26 mouse cellular contexts compared by ENCODE assay signal in genomic region chr19:28649489-28649888, GRCm38 (mm10). TPM values are rescaled to one million over a fixed set of nuclear protein-coding genes. Genes with fewer than 3 reads are reported as not detected.
DNase-seq lines count a peak whose midpoint lies in the region; ATAC-seq lines count a peak whose summit lies in the region.
"Had no signal": no experiment of that assay in that cellular context is flagged by ENCODE, and none has a peak within 500 bp of the region (broad histone marks: within the 10 kb centered on the region; RNA-seq: fewer than 3 reads in every experiment).

No protein-coding gene starts in this region.

- peak; percentile 15 for DNase-seq in testis, postnatal 10 days (ENCODE audit: low spot score)
- no peak for DNase-seq in testis, postnatal 14 days (ENCODE audit: low spot score)
- DNase-seq in kidney, adult 18-20 months, result peak; percentile 32
- DNase-seq in spleen, adult 12 weeks (ENCODE audit: low spot score), result no peak
- no peak for DNase-seq in ovary, adult 18-20 months (ENCODE audit: low spot score)
- DNase-seq: adrenal gland, postnatal 25 days; cerebellum, adult 11-12 months; cerebellum, adult 9-11 months; gastrocnemius, postnatal 10 days; heart, postnatal 14 days; liver, embryonic 13.5 days; lung, adult 18-20 months; right cerebral cortex, adult 18-20 months; thymus, postnatal 4 days had no signal

- H3K4me2 ChIP-seq in kidney, embryonic 16.5 days (replicated peaks; ENCODE audit: low read depth, low read length), result no peak overlapping the region
- H3K4me2 ChIP-seq in hindbrain, embryonic 13.5 days, result no peak overlapping the region
- H3K4me2 ChIP-seq: embryonic facial prominence, embryonic 13.5 days; limb, embryonic 15.5 days; liver, embryonic 13.5 days; midbrain, embryonic 13.5 days had no signal

- no peak overlapping the region for H3K4me3 ChIP-seq in kidney, embryonic 16.5 days (ENCODE audit: low read length)
- H3K4me3 ChIP-seq in hindbrain, embryonic 13.5 days, result no peak overlapping the region
- H3K4me3 ChIP-seq: embryonic facial prominence, embryonic 13.5 days; forebrain, embryonic 10.5 days; hindbrain, embryonic 10.5 days; limb, embryonic 15.5 days; liver, embryonic 13.5 days; midbrain, embryonic 13.5 days had no signal

- peaks cover 22% of the 10 kb centered on the region for H3K4me1 ChIP-seq in kidney, embryonic 16.5 days (ENCODE audit: insufficient read depth, low read length)
- no peaks in the 10 kb centered on the region for H3K4me1 ChIP-seq in hindbrain, embryonic 13.5 days (replicated peaks)
- H3K4me1 ChIP-seq: liver, embryonic 13.5 days; midbrain, embryonic 13.5 days had no signal

- no peaks in the 10 kb centered on the region for H3K36me3 ChIP-seq in kidney, embryonic 16.5 days (ENCODE audit: insufficient read depth, low read length)
- H3K36me3 ChIP-seq in hindbrain, embryonic 13.5 days, result no peaks in the 10 kb centered on the region
- H3K36me3 ChIP-seq: forebrain, embryonic 10.5 days; hindbrain, embryonic 10.5 days; limb, embryonic 15.5 days; liver, embryonic 13.5 days; midbrain, embryonic 13.5 days had no signal

- no peaks in the 10 kb centered on the region for H3K27me3 ChIP-seq in kidney, embryonic 16.5 days (ENCODE audit: insufficient read depth, low read length)
- no peaks in the 10 kb centered on the region; the same call in 1 of the 2 replicates for H3K27me3 ChIP-seq in hindbrain, embryonic 13.5 days
- H3K27me3 ChIP-seq: embryonic facial prominence, embryonic 13.5 days; limb, embryonic 15.5 days; liver, embryonic 13.5 days; midbrain, embryonic 13.5 days had no signal

- ATAC-seq in kidney, embryonic 16.5 days (ENCODE audit: low FRiP score, low TSS enrichment), result peak; percentile 69; the same call in 1 of the 2 replicates
- ATAC-seq in hindbrain, embryonic 13.5 days (ENCODE audit: low FRiP score), result no peak
- ATAC-seq: CD4-positive, CD25-positive, alpha-beta regulatory T cell, adult 4 months; hindbrain, embryonic 16.5 days; lung, postnatal 0 days had no signal

- peak overlapping the region; percentile 31 for H3K27ac ChIP-seq in kidney, embryonic 16.5 days (ENCODE audit: low read length)
- H3K27ac ChIP-seq in hindbrain, embryonic 13.5 days, result no peak overlapping the region
- H3K27ac ChIP-seq: embryonic facial prominence, embryonic 13.5 days; forebrain, embryonic 10.5 days; hindbrain, embryonic 10.5 days; limb, embryonic 15.5 days; liver, embryonic 13.5 days; macrophage; midbrain, embryonic 13.5 days; stomach, postnatal 0 days had no signal

- H3K9ac ChIP-seq in kidney, embryonic 16.5 days (replicated peaks; ENCODE audit: low read length), result no peak overlapping the region
- no peak overlapping the region for H3K9ac ChIP-seq in hindbrain, embryonic 13.5 days
- H3K9ac ChIP-seq: embryonic facial prominence, embryonic 13.5 days; limb, embryonic 15.5 days; liver, embryonic 13.5 days; midbrain, embryonic 13.5 days had no signal

- WGBS in kidney, embryonic 16.5 days, result 42% methylated on average over 5 of the region's 5 CpGs
- WGBS in hindbrain, embryonic 13.5 days, result 76% methylated on average over 5 of the region's 5 CpGs

- H3K9me3 ChIP-seq in kidney, embryonic 16.5 days (ENCODE audit: low read length), result no peaks in the 10 kb centered on the region
- H3K9me3 ChIP-seq in hindbrain, embryonic 13.5 days, result no peaks in the 10 kb centered on the region
- H3K9me3 ChIP-seq: embryonic facial prominence, embryonic 13.5 days; forebrain, embryonic 10.5 days; hindbrain, embryonic 10.5 days; limb, embryonic 15.5 days; liver, embryonic 13.5 days; midbrain, embryonic 13.5 days had no signal

RNA-seq across cellular contexts. Expression of gene Glis3, which starts 30.4 kb away (rescaled TPM):
- polyA plus RNA-seq in kidney, embryonic 16.5 days (2015; fragmentation: Nextera tagmentation; extraction: Ambion mirVana), result 9.0 and 10.1 TPM in 2 replicates
- 1.5 and 3.5 TPM in 2 replicates for polyA plus RNA-seq in hindbrain, embryonic 13.5 days (2015; fragmentation: Nextera tagmentation; extraction: Ambion mirVana)

Comparison
In these comparisons a context has a peak if more than half of its experiments do, and no peak if none do; other contexts are left out.
1. DNase-seq: peak in testis, postnatal 10 days (single experiment) and kidney, adult 18-20 months (single experiment); none in testis, postnatal 14 days (single experiment), spleen, adult 12 weeks (single experiment) and ovary, adult 18-20 months (single experiment).